Mouse (Mus musculus): ENCODE measurements around the gene Itprip. TPM values are rescaled to one million over a fixed set of nuclear protein-coding genes. Genes with fewer than 3 reads are reported as not detected.

Itprip gene
- total RNA-seq (2021): 1 to 10 TPM in 1 of 2 experiments, under 1 TPM in 1; 0.94 to 1.2 TPM

- DNase-seq (ENCODE audit: low spot score in 2 of 2): peak; percentile 61 to 67
These were observed at the start of gene Itprip, which contains the start of gene Cfap43 for GRCm38 (mm10) chr19:47919126-47919965. TSS of gene Itprip (minus strand) at chr19:47919299. TSS of gene Cfap43 (minus strand) at chr19:47919287.

GRCm38 (mm10) chr19:47958181-47958580 is 39.1 kb upstream of the Itprip start:
- no peak for DNase-seq (ENCODE audit: low spot score in 2 of 2)
- intact Hi-C loops (cut with DNase I): no loop called here

More at GRCm38 (mm10) chr19:47919126-47919965, at the start of gene Itprip, which contains the start of gene Cfap43:
- intact Hi-C loops (cut with DNase I): no loop called here

GRCm38 (mm10) chr19:47953169-47953568 is 34.1 kb upstream of the Itprip start:
- DNase-seq (ENCODE audit: low spot score in 2 of 2): no peak
- intact Hi-C loops (cut with DNase I): no loop called here

- intact Hi-C loops (cut with DNase I): no loop called here
These were observed 31.8 kb upstream of the Itprip start for GRCm38 (mm10) chr19:47950946-47951345.

GRCm38 (mm10) chr19:47946821-47947465 is 27.8 kb upstream of the Itprip start:
- DNase-seq (ENCODE audit: low spot score in 2 of 2): no peak
- intact Hi-C loops (cut with DNase I): no loop called here

More at GRCm38 (mm10) chr19:47950946-47951345, 31.8 kb upstream of the Itprip start:
- DNase-seq (ENCODE audit: low spot score in 2 of 2): no peak

GRCm38 (mm10) chr19:47939361-47939760 is 20.3 kb upstream of the Itprip start:
- intact Hi-C loops (cut with DNase I): loop anchor here (10.0 kb wide), 2 partner anchors 285 to 435 kb away; no protein-coding TSS in a partner anchor
- DNase-seq (ENCODE audit: low spot score in 2 of 2): peak; percentile 14 to 81

- peak; percentile 31 to 59 for DNase-seq (ENCODE audit: low spot score in 2 of 2)
- intact Hi-C loops (cut with DNase I): loop anchor here (10.0 kb wide), 2 partner anchors 283 to 433 kb away; no protein-coding TSS in a partner anchor
These were observed 18.6 kb upstream of the Itprip start, which contains the start of gene Cfap58 for GRCm38 (mm10) chr19:47937443-47938406. TSS of gene Cfap58 (plus strand) at chr19:47937675.

- intact Hi-C loops (cut with DNase I): loop anchor here (10.0 kb wide), 2 partner anchors 282 to 432 kb away; no protein-coding TSS in a partner anchor
- no peak for DNase-seq (ENCODE audit: low spot score in 2 of 2)
These were observed 17.8 kb upstream of the Itprip start for GRCm38 (mm10) chr19:47936938-47937337.

- no peak for DNase-seq (ENCODE audit: low spot score in 2 of 2)
- intact Hi-C loops (cut with DNase I): loop anchor here (10.0 kb wide), 2 partner anchors 282 to 432 kb away; no protein-coding TSS in a partner anchor
These were observed 17.4 kb upstream of the Itprip start for GRCm38 (mm10) chr19:47936490-47936889.

GRCm38 (mm10) chr19:47935530-47935929 is 16.4 kb upstream of the Itprip start:
- no peak for DNase-seq (ENCODE audit: low spot score in 2 of 2)
- intact Hi-C loops (cut with DNase I): loop anchor here (10.0 kb wide), 2 partner anchors 281 to 431 kb away; no protein-coding TSS in a partner anchor

GRCm38 (mm10) chr19:47934636-47935238 is 15.6 kb upstream of the Itprip start:
- intact Hi-C loops (cut with DNase I): loop anchor here (10.0 kb wide), 2 partner anchors 280 to 430 kb away; no protein-coding TSS in a partner anchor
- DNase-seq (ENCODE audit: low spot score in 2 of 2): no peak

GRCm38 (mm10) chr19:47934146-47934545 is 15.0 kb upstream of the Itprip start:
- no peak for DNase-seq (ENCODE audit: low spot score in 2 of 2)
- intact Hi-C loops (cut with DNase I): loop anchor here (10.0 kb wide), 2 partner anchors 279 to 429 kb away; no protein-coding TSS in a partner anchor

- DNase-seq (ENCODE audit: low spot score in 2 of 2): peak in 1 of 2 experiments; percentile 37
These were observed 13.0 kb upstream of the Itprip start for GRCm38 (mm10) chr19:47931982-47932638.

GRCm38 (mm10) chr19:47929043-47929442 is 9.9 kb upstream of the Itprip start:
- intact Hi-C loops (cut with DNase I): no loop called here
- no peak for DNase-seq (ENCODE audit: low spot score in 2 of 2)

More at GRCm38 (mm10) chr19:47931982-47932638, 13.0 kb upstream of the Itprip start:
- intact Hi-C loops (cut with DNase I): loop anchor here (1.0 to 10.0 kb wide), 3 partner anchors 50 to 427 kb away; no protein-coding TSS in a partner anchor

- intact Hi-C loops (cut with DNase I): no loop called here
- no peak for DNase-seq (ENCODE audit: low spot score in 2 of 2)
These were observed 7.9 kb upstream of the Itprip start for GRCm38 (mm10) chr19:47927032-47927431.

- intact Hi-C loops (cut with DNase I): no loop called here
These were observed 6.7 kb upstream of the Itprip start for GRCm38 (mm10) chr19:47925819-47926218.

GRCm38 (mm10) chr19:47919966-47920375 is 872 bp upstream of the Itprip start:
- intact Hi-C loops (cut with DNase I): no loop called here
- DNase-seq (ENCODE audit: low spot score in 2 of 2): no peak

More at GRCm38 (mm10) chr19:47925819-47926218, 6.7 kb upstream of the Itprip start:
- no peak for DNase-seq (ENCODE audit: low spot score in 2 of 2)

All from left cerebral cortex, postnatal 25 days (tissue).